Mouse (Mus musculus): ENCODE measurements around the gene Snap23. TPM values are rescaled to one million over a fixed set of nuclear protein-coding genes. Genes with fewer than 3 reads are reported as not detected.

Gene Snap23
- polyA plus RNA-seq, 1 experiment from 2014 or later: 19.3 TPM

GRCm38 (mm10) chr2:120608830-120609723 is 41.6 kb downstream of the Snap23 start, which contains the start of the genes Haus2 and Lrrc57:
Gene Haus2 (plus strand): TSS chr2:120609383.
Gene Lrrc57 (minus strand): TSS chr2:120609520.
- H3K9me3 ChIP-seq (ENCODE audit: control insufficient read depth, low read length): no peaks in the 10 kb centered on the region
- ATAC-seq (ENCODE audit: low read depth): peak; percentile 98
- under 1% methylated on average over 52 of the region's 52 CpGs for WGBS
- H3K4me1 ChIP-seq (ENCODE audit: control insufficient read depth, insufficient read depth, low read length): peaks cover 16% of the 10 kb centered on the region
- peak within 1 kb of the TSS; percentile 89 for H3K4me2 ChIP-seq (ENCODE audit: low read depth, low read length)
- H3K4me3 ChIP-seq (ENCODE audit: low read depth, low read length): peak within 1 kb of the TSS; percentile 71
- peak within 1 kb of the TSS; percentile 89 for H3K27ac ChIP-seq (ENCODE audit: low read depth, low read length)
- H3K9ac ChIP-seq (replicated peaks; ENCODE audit: low read depth, low read length): peak within 1 kb of the TSS; percentile 79
- peaks cover 3% of the 10 kb centered on the region; the same call in 1 of the 2 replicates for H3K36me3 ChIP-seq (ENCODE audit: control insufficient read depth, insufficient read depth, low read length)
- H3K27me3 ChIP-seq (ENCODE audit: control insufficient read depth, insufficient read depth, low read length): no peaks in the 10 kb centered on the region

GRCm38 (mm10) chr2:120616279-120617163 is 49.0 kb downstream of the Snap23 start:
- peaks cover 8% of the 10 kb centered on the region for H3K36me3 ChIP-seq (ENCODE audit: control insufficient read depth, insufficient read depth, low read length)
- no peak overlapping the region for H3K4me2 ChIP-seq (ENCODE audit: low read depth, low read length)
- ATAC-seq (ENCODE audit: low read depth): no peak
- no peak overlapping the region for H3K9ac ChIP-seq (replicated peaks; ENCODE audit: low read depth, low read length)
- no peaks in the 10 kb centered on the region for H3K4me1 ChIP-seq (ENCODE audit: control insufficient read depth, insufficient read depth, low read length)
- H3K4me3 ChIP-seq (ENCODE audit: low read depth, low read length): no peak overlapping the region
- WGBS: 94% methylated on average over 5 of the region's 5 CpGs
- H3K9me3 ChIP-seq (ENCODE audit: control insufficient read depth, low read length): no peaks in the 10 kb centered on the region
- H3K27ac ChIP-seq (ENCODE audit: low read depth, low read length): no peak overlapping the region
- H3K27me3 ChIP-seq (ENCODE audit: control insufficient read depth, insufficient read depth, low read length): no peaks in the 10 kb centered on the region

GRCm38 (mm10) chr2:120619538-120619937 is 52.1 kb downstream of the Snap23 start:
- H3K27me3 ChIP-seq (ENCODE audit: control insufficient read depth, insufficient read depth, low read length): no peaks in the 10 kb centered on the region
- whole genome bisulfite sequencing: 100% methylated on average over 1 of the region's 1 CpGs
- H3K9ac ChIP-seq (replicated peaks; ENCODE audit: low read depth, low read length): no peak overlapping the region
- H3K4me3 ChIP-seq (ENCODE audit: low read depth, low read length): no peak overlapping the region
- no peak overlapping the region for H3K27ac ChIP-seq (ENCODE audit: low read depth, low read length)
- ATAC-seq (ENCODE audit: low read depth): no peak
- no peaks in the 10 kb centered on the region for H3K9me3 ChIP-seq (ENCODE audit: control insufficient read depth, low read length)
- no peaks in the 10 kb centered on the region for H3K4me1 ChIP-seq (ENCODE audit: control insufficient read depth, insufficient read depth, low read length)
- no peak overlapping the region for H3K4me2 ChIP-seq (ENCODE audit: low read depth, low read length)
- peaks cover 8% of the 10 kb centered on the region for H3K36me3 ChIP-seq (ENCODE audit: control insufficient read depth, insufficient read depth, low read length)

GRCm38 (mm10) chr2:120622920-120623319 is 55.4 kb downstream of the Snap23 start:
- no peak for ATAC-seq (ENCODE audit: low read depth)
- Histone ChIP-seq H3K27ac (ENCODE audit: low read depth, low read length) (no peak overlapping the region), H3K4me1 (ENCODE audit: control insufficient read depth, insufficient read depth, low read length) (no peaks in the 10 kb centered on the region), H3K9me3 (ENCODE audit: control insufficient read depth, low read length) (no peaks in the 10 kb centered on the region), H3K36me3 (ENCODE audit: control insufficient read depth, insufficient read depth, low read length) (peaks cover 8% of the 10 kb centered on the region), H3K9ac (replicated peaks; ENCODE audit: low read depth, low read length) (no peak overlapping the region), H3K4me3 (ENCODE audit: low read depth, low read length) (no peak overlapping the region), H3K4me2 (ENCODE audit: low read depth, low read length) (no peak overlapping the region), H3K27me3 (ENCODE audit: control insufficient read depth, insufficient read depth, low read length) (no peaks in the 10 kb centered on the region)

- H3K27me3 ChIP-seq (ENCODE audit: control insufficient read depth, insufficient read depth, low read length): no peaks in the 10 kb centered on the region
- H3K9ac ChIP-seq (replicated peaks; ENCODE audit: low read depth, low read length): peak overlapping the region; percentile 42; the same call in 1 of the 2 replicates
- H3K9me3 ChIP-seq (ENCODE audit: control insufficient read depth, low read length): no peaks in the 10 kb centered on the region
- ATAC-seq (ENCODE audit: low read depth): peak; percentile 29
- peaks cover 7% of the 10 kb centered on the region; the same call in 1 of the 2 replicates for H3K4me1 ChIP-seq (ENCODE audit: control insufficient read depth, insufficient read depth, low read length)
- peak overlapping the region; percentile 46 for H3K4me2 ChIP-seq (ENCODE audit: low read depth, low read length)
- 31% methylated on average over 9 of the region's 10 CpGs for WGBS
- H3K4me3 ChIP-seq (ENCODE audit: low read depth, low read length): peak overlapping the region; percentile 45
- H3K36me3 ChIP-seq (ENCODE audit: control insufficient read depth, insufficient read depth, low read length): no peaks in the 10 kb centered on the region
- H3K27ac ChIP-seq (ENCODE audit: low read depth, low read length): peak overlapping the region; percentile 77; the same call in 1 of the 2 replicates
Observed at GRCm38 (mm10) chr2:120628076-120628865, 60.8 kb downstream of the Snap23 start.

- 1% methylated on average over 36 of the region's 36 CpGs for WGBS
- no peaks in the 10 kb centered on the region for H3K9me3 ChIP-seq (ENCODE audit: control insufficient read depth, low read length)
- H3K27ac ChIP-seq (ENCODE audit: low read depth, low read length): peak within 1 kb of the TSS; percentile 77; the same call in 1 of the 2 replicates
- no peaks in the 10 kb centered on the region for H3K36me3 ChIP-seq (ENCODE audit: control insufficient read depth, insufficient read depth, low read length)
- ATAC-seq (ENCODE audit: low read depth): peak; percentile 100
- peak within 1 kb of the TSS; percentile 53 for H3K9ac ChIP-seq (replicated peaks; ENCODE audit: low read depth, low read length)
- peaks cover 7% of the 10 kb centered on the region; the same call in 1 of the 2 replicates for H3K4me1 ChIP-seq (ENCODE audit: control insufficient read depth, insufficient read depth, low read length)
- no peaks in the 10 kb centered on the region for H3K27me3 ChIP-seq (ENCODE audit: control insufficient read depth, insufficient read depth, low read length)
- H3K4me3 ChIP-seq (ENCODE audit: low read depth, low read length): peak within 1 kb of the TSS; percentile 45
- H3K4me2 ChIP-seq (ENCODE audit: low read depth, low read length): peak within 1 kb of the TSS; percentile 53
Observed at GRCm38 (mm10) chr2:120628886-120629735, 61.6 kb downstream of the Snap23 start, which contains the start of gene Stard9. Gene Stard9 (plus strand): TSS chr2:120629121.

GRCm38 (mm10) chr2:120630246-120630645 is 62.8 kb downstream of the Snap23 start:
- no peak overlapping the region for H3K27ac ChIP-seq (ENCODE audit: low read depth, low read length)
- peaks cover 7% of the 10 kb centered on the region; the same call in 1 of the 2 replicates for H3K4me1 ChIP-seq (ENCODE audit: control insufficient read depth, insufficient read depth, low read length)
- WGBS: 76% methylated on average over 2 of the region's 2 CpGs
- ATAC-seq (ENCODE audit: low read depth): no peak
- peak overlapping the region; percentile 53; the same call in 1 of the 2 replicates for H3K4me2 ChIP-seq (ENCODE audit: low read depth, low read length)
- H3K36me3 ChIP-seq (ENCODE audit: control insufficient read depth, insufficient read depth, low read length): no peaks in the 10 kb centered on the region
- H3K4me3 ChIP-seq (ENCODE audit: low read depth, low read length): no peak overlapping the region
- no peaks in the 10 kb centered on the region for H3K27me3 ChIP-seq (ENCODE audit: control insufficient read depth, insufficient read depth, low read length)
- no peaks in the 10 kb centered on the region for H3K9me3 ChIP-seq (ENCODE audit: control insufficient read depth, low read length)
- H3K9ac ChIP-seq (replicated peaks; ENCODE audit: low read depth, low read length): no peak overlapping the region

All from neural tube, embryonic 14.5 days (tissue).